Mouse (Mus musculus) kidney, adult 2 months (tissue): ENCODE results near the gene Foxo6.

Source experiments
- CTCF ChIP-seq: fragments of 200-500 bp; conservative IDR thresholded peaks from 2 replicates; pipeline ENCODE4 v1.5.1; 2011; ENCODE audit warnings: low read depth, mild to moderate bottlenecking, control low read depth, low read length, moderate library complexity, mixed read lengths; ENCODE audit not compliant: insufficient read depth, insufficient read length
- POLR2A ChIP-seq: fragments of 200-500 bp; IDR thresholded peaks from one replicate; pipeline ENCODE4 v1.6.1; 2011; ENCODE audit warnings: low read depth, low read length, control low read depth

- TF ChIP-seq CTCF (no peak), POLR2A (no peak)
Measured at GRCm38 (mm10) chr4:120259356-120260181, 27.6 kb downstream of the Foxo6 start.
